Mouse (Mus musculus): ENCODE data around the gene Tubb1. TPM values are rescaled to one million over a fixed set of nuclear protein-coding genes. Genes with fewer than 3 reads are reported as not detected.
A peak's percentile ranks its signal among the peaks of the same experiment; 100 is the strongest.

The Tubb1 gene
- under 1 TPM; 0.20 to 0.32 TPM for total RNA-seq (2021)
- long read RNA-seq, experiment 1: 0 reads
- long read RNA-seq, experiment 2: 0 reads

DNA sequence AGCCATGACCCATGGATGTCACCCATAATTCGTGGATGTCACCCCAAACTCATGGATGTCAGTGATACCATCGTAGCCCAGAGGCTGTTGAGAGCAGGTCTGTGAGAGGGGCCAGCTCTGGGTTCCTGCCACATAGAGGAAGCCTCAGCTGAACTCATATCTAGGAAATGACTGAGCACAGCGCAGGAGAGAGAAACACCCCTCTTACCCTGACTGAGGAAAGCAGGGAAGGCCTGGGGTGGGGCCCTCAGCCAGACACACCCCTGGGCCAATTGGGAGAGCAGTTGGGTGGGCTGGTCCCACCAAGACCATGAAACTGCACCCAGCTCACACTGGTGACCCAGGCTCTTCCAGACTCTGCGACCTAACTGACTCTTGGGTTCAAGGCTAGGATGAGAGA is at the start of gene Tubb1:
Gene Tubb1 (plus strand): TSS at position 343 of the 400 bp plus-strand sequence.
- DNase-seq: no peak

GRCm38 (mm10) chr2:174410222-174410621 is 40.3 kb upstream of the Tubb1 start:
- no peak for DNase-seq

DNA sequence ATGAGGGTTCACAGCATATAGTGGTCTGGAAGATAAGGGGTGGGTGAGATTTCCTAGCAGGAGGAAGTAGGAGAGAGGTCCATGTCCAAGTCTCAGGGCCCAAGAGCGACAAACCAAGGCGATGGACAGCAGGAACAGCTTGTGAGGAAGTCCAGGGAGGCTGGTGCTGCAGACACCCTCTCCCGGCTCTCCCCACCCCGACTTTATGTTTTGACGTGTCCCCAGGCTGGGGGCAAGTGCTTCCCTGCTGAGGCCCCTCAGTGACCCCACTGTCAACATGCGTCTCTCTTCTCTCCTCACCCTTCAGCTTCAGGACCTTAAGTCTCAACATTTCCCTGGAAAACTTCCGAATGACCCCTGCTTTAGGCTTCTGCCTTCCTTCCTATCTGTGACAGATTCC is 37.4 kb upstream of the Tubb1 start:
- no peak for DNase-seq

- DNase-seq: no peak
These were observed 35.3 kb upstream of the Tubb1 start for GRCm38 (mm10) chr2:174415001-174415730.

DNA sequence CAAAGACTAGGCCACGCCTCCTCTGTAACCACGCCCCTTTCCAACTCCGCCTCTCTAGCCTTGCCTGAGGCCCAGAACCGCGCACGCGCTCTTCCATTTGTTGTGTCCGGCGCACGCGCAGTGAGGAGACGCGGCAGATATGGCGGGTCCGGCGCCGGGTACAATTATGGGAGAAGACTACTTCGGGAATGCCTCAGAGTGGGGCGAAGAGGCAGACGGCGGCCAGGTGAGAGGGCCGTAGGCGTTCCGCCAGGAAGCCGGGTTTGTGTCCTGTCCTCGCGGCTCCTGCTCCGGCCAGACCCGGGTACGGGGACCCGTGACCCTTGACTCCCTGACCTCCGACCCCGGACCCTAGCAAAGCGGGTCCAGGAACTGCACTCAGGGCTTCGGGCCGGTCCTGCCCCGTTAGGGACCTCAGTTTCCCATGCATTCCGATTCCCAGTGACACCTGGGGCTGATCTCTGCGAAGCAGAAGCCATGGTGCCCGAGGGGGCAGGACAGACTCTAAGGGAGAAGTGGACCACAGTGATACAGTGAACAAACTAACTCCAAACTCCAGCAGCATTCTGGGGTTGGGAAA is 34.7 kb upstream of the Tubb1 start, which contains the start of gene Nelfcd:
Gene Nelfcd (plus strand): TSS at position 74 of the 580 bp plus-strand sequence.
- peak; percentile 88 for DNase-seq

DNA sequence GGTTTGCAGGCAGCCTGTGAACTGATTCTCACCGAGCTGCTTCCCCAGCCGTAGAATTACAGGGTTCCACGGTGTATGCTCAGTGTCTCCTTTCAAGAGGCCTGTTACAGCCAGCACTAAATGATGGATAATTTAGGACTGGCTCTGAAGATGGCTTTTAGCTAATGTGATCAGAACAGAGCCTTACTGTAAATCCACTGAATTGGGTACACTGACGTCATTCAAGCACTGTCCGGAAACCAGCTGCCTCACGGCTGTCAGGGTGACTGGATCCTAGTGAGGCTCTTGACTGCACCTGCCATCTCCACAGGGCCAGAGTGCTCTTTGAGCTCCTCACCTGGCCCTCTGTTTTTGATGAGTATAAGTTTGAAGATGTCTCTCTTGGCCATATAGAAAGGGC is 29.4 kb upstream of the Tubb1 start:
- no peak for DNase-seq

- no peak for DNase-seq
These were observed 26.0 kb upstream of the Tubb1 start for GRCm38 (mm10) chr2:174424301-174425085.

- no peak for DNase-seq
These were observed 23.6 kb upstream of the Tubb1 start for GRCm38 (mm10) chr2:174426856-174427255.

DNA sequence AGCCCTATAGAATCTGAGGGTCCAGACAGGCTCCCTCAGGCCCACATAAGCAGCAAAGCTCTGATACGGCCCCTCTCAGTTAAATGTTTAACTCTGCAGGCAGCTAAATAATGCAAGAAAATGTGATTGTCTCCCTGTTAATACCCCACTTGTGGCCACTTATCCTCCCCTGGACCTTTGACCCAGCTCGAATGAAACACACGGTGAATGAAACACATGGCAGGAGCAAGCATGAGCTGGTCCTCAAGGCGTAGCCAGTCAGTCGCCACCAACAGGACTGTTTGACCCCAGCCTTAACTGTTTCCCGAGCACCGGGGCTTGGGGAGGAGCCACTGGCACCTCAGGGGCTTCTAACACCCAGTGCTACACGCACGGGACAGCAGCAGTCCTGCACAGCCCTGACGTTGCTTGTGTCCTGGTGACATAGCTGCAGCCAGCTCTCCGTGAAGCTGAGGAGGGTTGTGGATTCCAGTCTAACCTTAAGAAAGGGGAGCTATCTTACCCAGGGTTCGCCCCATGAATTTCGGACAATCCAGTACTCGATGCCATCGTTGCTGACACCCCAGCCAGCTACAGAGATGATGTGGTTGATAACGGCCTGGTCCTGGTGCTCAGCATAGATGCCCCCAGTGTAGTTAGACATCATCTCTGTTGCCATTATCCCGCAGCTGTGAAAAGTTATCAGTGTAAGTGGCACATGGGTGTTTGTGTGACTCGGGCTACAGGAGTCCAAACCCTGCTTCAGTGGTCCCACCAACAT is 22.2 kb upstream of the Tubb1 start:
- no peak for DNase-seq

DNA sequence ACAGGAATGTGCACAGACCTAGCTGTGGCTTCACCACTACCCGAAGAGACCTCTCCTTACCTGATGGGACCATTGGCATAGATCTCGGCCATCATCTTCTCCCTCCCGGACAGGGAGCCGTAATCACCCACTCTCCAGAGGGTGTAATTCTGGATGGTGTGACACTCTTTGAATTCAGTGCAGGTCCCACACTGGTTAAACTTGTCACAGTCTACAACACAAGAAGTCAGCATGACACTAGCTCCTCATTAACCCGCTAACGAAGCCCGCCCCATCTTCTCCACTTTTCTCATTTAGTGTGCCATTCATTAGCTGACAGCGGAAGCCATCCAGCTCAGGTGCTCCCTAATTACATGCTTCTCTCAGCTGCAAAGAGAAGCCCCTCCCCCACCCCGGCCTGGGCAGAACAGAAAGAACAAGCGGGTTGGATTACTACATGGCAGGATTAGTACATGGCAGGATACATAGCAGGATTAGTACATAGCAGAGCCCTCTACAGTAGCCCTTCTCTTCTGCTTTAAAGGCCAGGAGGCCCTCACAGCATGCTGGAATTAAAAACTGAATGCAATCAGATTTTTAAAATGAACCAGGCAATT is 21.4 kb upstream of the Tubb1 start:
- DNase-seq: no peak

DNA sequence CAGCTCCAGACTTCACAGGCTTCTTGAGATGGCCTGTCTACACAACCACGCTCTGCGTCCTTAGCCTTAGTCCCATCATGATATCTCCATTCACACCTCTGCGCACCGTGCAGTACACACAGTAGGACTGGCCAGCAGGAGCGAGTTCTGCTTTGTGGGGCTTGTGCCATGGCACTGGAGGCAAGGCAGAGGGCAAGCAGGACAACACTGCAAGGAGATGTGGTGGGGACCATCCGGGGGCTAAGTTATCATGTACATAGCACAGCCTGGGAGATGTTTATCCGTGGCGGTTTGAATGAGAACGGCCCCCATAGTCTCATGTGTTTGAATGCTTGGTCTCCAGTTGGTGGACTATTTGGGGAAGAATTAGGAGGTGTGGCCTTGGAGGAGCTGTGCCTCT is 15.6 kb upstream of the Tubb1 start:
- no peak for DNase-seq

- no peak for DNase-seq
These were observed 14.3 kb upstream of the Tubb1 start for GRCm38 (mm10) chr2:174436076-174436701.

- no peak for DNase-seq
These were observed 13.4 kb upstream of the Tubb1 start for GRCm38 (mm10) chr2:174436916-174437696.

GRCm38 (mm10) chr2:174437697-174437982 is 12.9 kb upstream of the Tubb1 start:
- no peak for DNase-seq

GRCm38 (mm10) chr2:174438181-174438580 is 12.3 kb upstream of the Tubb1 start:
- no peak for DNase-seq

DNA sequence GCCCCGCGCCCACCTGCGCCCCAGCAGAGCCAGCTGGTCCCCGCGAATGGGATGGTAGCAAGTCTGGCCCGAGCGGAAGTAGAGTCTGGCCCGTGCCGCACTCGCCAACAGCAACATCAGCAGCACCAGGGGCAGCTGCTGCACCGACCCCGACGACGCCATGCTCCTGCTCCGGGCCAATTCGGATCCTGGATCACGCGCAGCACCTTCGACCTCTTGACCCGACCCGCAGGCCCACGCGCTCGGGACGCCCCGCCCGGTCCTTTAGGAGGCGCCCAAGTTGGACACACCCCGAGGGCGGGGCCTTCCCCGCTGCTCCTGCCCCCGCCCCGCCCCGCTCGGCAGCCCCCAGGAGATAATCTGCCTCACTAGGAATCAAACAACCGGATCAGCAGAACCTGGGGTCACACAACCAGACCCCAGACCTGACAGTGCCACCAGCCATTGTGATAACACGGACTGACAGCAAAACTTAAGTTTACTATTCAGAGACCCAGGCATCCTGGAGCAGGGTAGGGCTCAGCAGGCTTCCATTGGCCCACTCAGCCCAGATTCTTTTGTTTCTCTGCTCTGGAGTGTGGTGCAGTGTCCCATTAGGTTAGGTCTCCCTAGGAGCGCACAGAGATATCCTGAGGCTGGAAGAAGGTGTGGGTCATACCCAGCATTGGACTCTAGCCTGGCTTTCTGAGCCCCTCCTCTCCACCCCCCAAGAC is 11.6 kb upstream of the Tubb1 start, which contains the start of gene Ctsz:
Gene Ctsz (minus strand): TSS at position 303 of the 713 bp plus-strand sequence.
- DNase-seq: peak; percentile 75

- no peak for DNase-seq
These were observed 11.1 kb upstream of the Tubb1 start for GRCm38 (mm10) chr2:174439450-174439838.

DNA sequence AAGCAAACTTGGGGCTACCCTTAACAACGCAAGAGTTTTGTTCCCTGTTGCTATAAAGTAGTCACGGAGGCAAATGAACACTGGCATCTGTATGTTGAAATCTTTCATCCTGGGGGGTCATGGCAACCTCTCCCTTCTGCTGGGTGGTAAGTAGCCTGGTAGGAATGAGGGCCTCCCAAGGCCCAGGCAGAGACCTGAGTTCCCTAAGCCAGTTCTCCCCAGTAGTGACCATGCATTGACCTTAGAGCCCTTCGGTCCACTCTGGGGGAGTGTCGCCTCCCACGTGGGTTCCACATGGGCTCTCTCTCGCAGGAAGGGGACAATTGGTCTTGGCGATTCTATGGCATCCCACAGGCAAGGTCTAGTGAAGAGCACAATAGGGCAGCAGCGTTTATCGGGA is 10.5 kb upstream of the Tubb1 start:
- DNase-seq: no peak

DNA sequence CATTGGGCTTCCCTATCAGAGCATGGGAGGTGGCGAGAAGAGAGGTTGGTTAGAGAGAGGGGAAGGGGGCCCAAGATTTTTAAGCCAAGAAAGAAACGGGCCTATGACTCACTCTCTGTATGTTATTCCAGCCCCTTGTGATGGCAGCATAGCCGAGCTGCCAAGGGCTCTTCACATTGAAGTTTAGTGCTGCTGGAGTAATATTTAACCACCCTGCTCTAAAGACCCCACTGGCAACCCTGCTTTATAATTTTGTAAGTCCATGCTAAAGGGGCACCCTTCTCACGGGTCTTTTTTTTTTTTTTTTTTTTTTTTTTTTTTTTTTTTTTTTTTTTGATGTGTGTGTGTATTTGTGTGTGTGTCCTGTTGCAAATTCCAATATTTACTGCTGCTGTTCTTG is 8.6 kb upstream of the Tubb1 start:
- no peak for DNase-seq

DNA sequence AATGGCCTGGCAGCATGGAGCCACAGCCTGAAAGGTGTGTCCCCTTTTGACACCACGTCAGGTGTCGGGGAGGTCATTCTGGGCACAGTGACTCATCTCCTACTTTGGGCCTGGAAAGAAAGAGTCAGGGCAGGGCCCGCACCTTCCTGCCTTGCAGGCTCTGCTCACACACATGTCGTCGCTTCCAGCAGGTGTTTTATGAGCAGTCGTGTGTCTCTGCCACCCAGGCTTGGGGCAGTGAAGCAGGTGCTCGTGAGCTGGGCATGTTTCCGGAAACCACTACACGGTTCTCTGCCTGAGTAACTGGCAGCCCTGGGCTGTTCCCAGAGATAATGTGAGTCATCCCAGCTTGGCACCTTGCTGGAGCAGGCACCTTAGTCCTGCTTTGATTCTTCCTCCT is 8.0 kb upstream of the Tubb1 start:
- DNase-seq: peak; percentile 21

Data from gastrocnemius, postnatal 25 days (tissue).